Mouse (Mus musculus) liver, postnatal 0 days (tissue): ENCODE results near the gene Plxna2. TPM values are rescaled to one million over a fixed set of nuclear protein-coding genes. Genes with fewer than 3 reads are reported as not detected.

Experiments
- ATAC-seq: fragments of 200-750 bp; cut with Nextera tagmentation; 2 replicates; pipeline ENCODE4 v1.8.0; 2017; ENCODE audit warnings: mild to moderate bottlenecking, moderate library complexity
- DNase-seq: peaks from one replicate; pipeline ENCODE4 v3.0.0-alpha.2; 2016
- H3K27ac ChIP-seq: fragments of 300-500 bp; sonication (generic); 2 replicates; pipeline ENCODE4 v1.5.1; 2014; ENCODE audit warnings: antibody characterized with exemption, moderate library complexity, mild to moderate bottlenecking, low read depth
- H3K27me3 ChIP-seq: fragments of 300-500 bp; sonication (generic); 2 replicates; pipeline ENCODE4 v1.6.1; 2014; ENCODE audit warnings: low read length, control low read depth, mixed read lengths; ENCODE audit not compliant: insufficient read depth
- H3K36me3 ChIP-seq: fragments of 300-500 bp; sonication (generic); replicated peaks from 2 replicates; pipeline ENCODE4 v1.6.1; 2014; ENCODE audit warnings: mild to moderate bottlenecking, control low read depth, low read length, moderate library complexity, mixed read lengths; ENCODE audit not compliant: insufficient read depth
- H3K4me1 ChIP-seq: fragments of 300-500 bp; sonication (generic); 2 replicates; pipeline ENCODE4 v1.6.1; 2014; ENCODE audit warnings: antibody characterized with exemption, mild to moderate bottlenecking, control low read depth; ENCODE audit not compliant: insufficient read depth
- H3K4me2 ChIP-seq: fragments of 300-500 bp; sonication (generic); 2 replicates; pipeline ENCODE4 v1.6.1; 2014; ENCODE audit warnings: low read depth, mild to moderate bottlenecking, low read length, moderate library complexity, mixed read lengths
- H3K4me3 ChIP-seq: fragments of 300-500 bp; sonication (generic); 2 replicates; pipeline ENCODE4 v1.5.1; 2014; ENCODE audit warnings: low read depth, low read length
- H3K9ac ChIP-seq: fragments of 300-500 bp; sonication (generic); replicated peaks from 2 replicates; pipeline ENCODE4 v1.6.1; 2014; ENCODE audit warnings: mild to moderate bottlenecking, moderate library complexity
- H3K9me3 ChIP-seq: fragments of 300-500 bp; sonication (generic); 2 replicates; pipeline ENCODE4 v1.6.1; 2016; ENCODE audit warnings: mild to moderate bottlenecking, control low read depth, low read length, mixed read lengths
- CTCF ChIP-seq: sonication (generic); IDR thresholded peaks from 2 replicates; pipeline ENCODE4 v1.5.1; 2016; ENCODE audit warnings: antibody characterized with exemption, low read depth
- EP300 ChIP-seq: IDR thresholded peaks from 2 replicates; pipeline ENCODE4 v1.6.1; 2016; ENCODE audit warnings: antibody characterized with exemption, low read depth, mild to moderate bottlenecking
- WGBS: fragments of 180-500 bp; shearing (Covaris S2); extraction: QIAGEN DNeasy Blood & Tissue Kit; methylation state at CpG from one replicate; pipeline ENCODE4 v1.1.7; 2014; ENCODE audit not compliant: insufficient replicate concordance; 5-methylcytosine and 5-hydroxymethylcytosine counted together
- polyA plus RNA-seq: library from polyadenylated mRNA; unstranded; fragments of >200 nt; fragmentation: Nextera tagmentation; extraction: Ambion mirVana; gene quantifications from 2 replicates; pipeline ENCODE4 v1.2.1, GENCODE M21; 2015

Plxna2 gene
- polyA plus RNA-seq, 1 experiment from 2014 or later: 2.3 TPM

DNA sequence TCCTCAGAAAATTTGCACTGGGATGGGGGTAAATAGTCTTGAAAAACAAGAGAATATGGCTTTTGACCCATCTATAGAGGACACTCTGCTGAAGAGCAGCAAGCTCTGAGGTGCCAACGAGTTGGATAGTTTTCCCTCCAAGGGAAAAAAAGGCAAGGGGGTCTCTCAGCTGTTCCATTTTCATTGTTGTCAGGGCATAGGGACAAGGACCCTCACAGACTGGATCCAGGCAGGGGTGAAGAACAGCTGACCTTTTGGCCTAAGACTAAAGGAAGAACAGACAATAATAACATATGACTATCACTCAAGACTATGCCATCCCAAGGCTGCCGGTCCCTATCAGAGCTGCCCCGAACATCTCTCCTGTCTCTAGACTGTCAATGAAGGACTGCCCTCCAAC lies 4.2 kb downstream of the Plxna2 start:
- H3K9ac ChIP-seq: no peak overlapping the region
- 75% methylated on average over 3 of the region's 3 CpGs for WGBS
- H3K4me2 ChIP-seq: peak overlapping the region; percentile 88
- H3K27me3 ChIP-seq: no peaks in the 10 kb centered on the region
- H3K4me3 ChIP-seq: no peak overlapping the region
- H3K27ac ChIP-seq: no peak overlapping the region
- H3K9me3 ChIP-seq: no peaks in the 10 kb centered on the region
- no peaks in the 10 kb centered on the region for H3K36me3 ChIP-seq
- no peak for TF ChIP-seq CTCF
- no peak for TF ChIP-seq EP300
- ATAC-seq (no peak), DNase-seq (no peak)
- H3K4me1 ChIP-seq: peaks cover 31% of the 10 kb centered on the region

DNA sequence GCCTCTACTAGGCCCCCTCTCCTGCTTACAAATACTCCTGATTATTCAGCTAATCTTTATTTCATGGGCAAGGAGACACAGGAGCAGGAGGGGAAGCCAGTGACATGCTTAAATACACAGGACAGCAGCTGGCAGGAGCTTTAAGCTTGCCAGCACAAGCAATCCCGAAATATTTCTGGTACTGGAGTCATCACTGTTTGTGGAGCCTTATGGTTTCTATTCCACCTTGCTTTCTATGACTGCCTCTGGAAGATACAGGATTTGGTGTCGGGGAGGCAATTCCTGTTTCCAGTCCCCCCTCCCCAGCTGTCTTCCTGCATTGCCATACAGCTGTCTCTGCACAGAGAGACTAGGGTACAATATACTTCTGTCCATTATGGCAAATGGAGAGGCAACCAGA lies 4.7 kb downstream of the Plxna2 start:
- Histone ChIP-seq H3K36me3 (no peaks in the 10 kb centered on the region), H3K27ac (no peak overlapping the region), H3K4me1 (peaks cover 32% of the 10 kb centered on the region), H3K9me3 (no peaks in the 10 kb centered on the region), H3K4me2 (peak overlapping the region; percentile 88; the same call in 1 of the 2 replicates), H3K9ac (no peak overlapping the region), H3K4me3 (no peak overlapping the region), H3K27me3 (no peaks in the 10 kb centered on the region)
- DNase-seq (no peak), ATAC-seq (no peak)
- TF ChIP-seq EP300 (no peak), CTCF (no peak)
- WGBS: 67% methylated on average over 2 of the region's 2 CpGs

DNA sequence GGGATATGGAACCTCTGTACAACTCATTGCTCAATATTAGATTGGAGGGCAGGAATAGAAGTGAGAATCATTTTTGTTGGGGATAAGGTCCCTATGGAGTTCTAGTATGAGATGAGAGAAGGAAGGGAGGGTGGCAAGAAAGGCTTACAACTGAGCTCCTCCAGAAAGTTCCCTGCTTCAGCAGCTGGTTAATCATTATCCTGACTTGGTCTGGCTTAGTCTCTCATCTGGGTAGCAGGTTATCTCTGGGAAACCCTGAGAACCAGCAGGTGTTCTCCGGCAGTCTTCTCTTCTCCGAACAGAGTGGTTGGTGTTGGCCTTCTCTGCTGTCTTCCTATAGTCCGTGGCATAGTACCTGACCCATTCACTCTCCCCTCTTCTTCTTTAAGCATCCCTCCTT lies 5.6 kb downstream of the Plxna2 start:
- Histone ChIP-seq H3K36me3 (no peaks in the 10 kb centered on the region), H3K27ac (no peak overlapping the region), H3K9me3 (no peaks in the 10 kb centered on the region), H3K4me1 (peaks cover 34% of the 10 kb centered on the region), H3K4me3 (no peak overlapping the region), H3K4me2 (peak overlapping the region; percentile 29), H3K9ac (no peak overlapping the region), H3K27me3 (no peaks in the 10 kb centered on the region)
- WGBS: 56% methylated on average over 3 of the region's 3 CpGs
- no peak for ATAC-seq
- TF ChIP-seq EP300 (no peak), CTCF (no peak)
- no peak for DNase-seq

DNA sequence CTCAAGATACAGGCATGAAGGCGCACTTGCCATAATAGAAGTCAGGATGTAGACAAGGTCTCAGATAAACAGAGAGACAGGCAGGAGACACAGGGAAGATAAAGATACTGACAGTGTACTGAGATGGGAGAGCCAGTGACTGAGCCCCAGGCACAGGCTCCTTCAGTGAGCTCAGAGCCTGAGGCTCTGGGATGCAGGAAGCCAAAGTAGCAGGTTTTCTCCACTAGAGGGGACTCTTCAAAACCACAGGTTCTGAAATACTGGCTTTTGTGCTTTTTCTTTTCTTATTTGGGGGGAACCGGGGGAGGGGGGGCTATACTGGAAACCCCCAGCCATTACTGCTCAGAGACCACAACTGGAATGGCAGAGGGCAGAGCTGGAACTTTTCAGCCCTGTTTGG lies 6.4 kb downstream of the Plxna2 start:
- no peak for DNase-seq
- Histone ChIP-seq H3K27ac (no peak overlapping the region), H3K9ac (no peak overlapping the region), H3K9me3 (no peaks in the 10 kb centered on the region), H3K27me3 (no peaks in the 10 kb centered on the region), H3K4me1 (peaks cover 33% of the 10 kb centered on the region), H3K4me2 (no peak overlapping the region), H3K4me3 (no peak overlapping the region), H3K36me3 (no peaks in the 10 kb centered on the region)
- 44% methylated on average over 2 of the region's 2 CpGs for WGBS
- no peak for ATAC-seq
- TF ChIP-seq EP300 (no peak), CTCF (peak; percentile 48)

DNA sequence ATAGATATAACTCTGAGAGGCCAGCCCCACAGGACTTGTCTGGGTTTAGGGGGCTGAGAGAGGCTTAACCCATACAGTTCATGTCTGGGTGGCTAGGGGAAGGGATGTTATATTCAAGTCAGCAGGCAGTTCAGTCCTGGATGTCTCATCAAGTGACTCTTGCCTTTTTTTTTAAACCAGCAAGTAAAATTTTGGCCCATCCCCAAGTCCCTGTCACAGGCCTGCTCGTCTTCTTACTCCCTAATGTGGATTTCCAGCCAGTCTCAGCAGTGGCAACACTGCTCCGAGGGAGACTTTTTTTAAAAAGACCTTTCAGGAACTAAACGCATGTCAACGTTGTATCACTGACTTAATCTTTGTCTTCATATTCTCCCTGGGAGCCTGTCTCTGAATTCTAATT lies 7.0 kb downstream of the Plxna2 start:
- ATAC-seq: no peak
- Histone ChIP-seq H3K27me3 (no peaks in the 10 kb centered on the region), H3K36me3 (no peaks in the 10 kb centered on the region), H3K4me1 (peaks cover 34% of the 10 kb centered on the region), H3K4me3 (no peak overlapping the region), H3K9ac (no peak overlapping the region), H3K4me2 (no peak overlapping the region), H3K27ac (no peak overlapping the region), H3K9me3 (no peaks in the 10 kb centered on the region)
- TF ChIP-seq EP300: no peak
- no peak for TF ChIP-seq CTCF
- 69% methylated on average over 4 of the region's 4 CpGs for WGBS
- no peak for DNase-seq

DNA sequence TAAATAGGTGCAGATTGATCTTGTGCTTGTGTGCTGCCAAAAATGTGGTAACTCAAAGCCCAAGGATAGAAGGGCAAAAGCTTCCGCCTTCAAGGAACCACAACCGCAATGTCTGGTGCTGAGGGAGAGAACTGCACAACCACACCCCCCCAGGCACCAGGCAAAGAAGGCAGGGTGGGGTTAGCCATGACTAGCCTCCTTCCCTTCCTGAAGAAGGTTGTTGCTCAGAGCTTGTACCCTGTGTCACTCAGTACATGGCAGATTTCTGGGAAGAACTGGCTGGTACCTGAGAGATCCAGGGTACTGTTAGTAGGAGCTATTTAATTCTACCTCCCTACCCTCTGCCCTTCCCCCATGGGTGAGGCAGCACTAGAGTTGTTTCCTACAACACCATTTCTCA lies 8.1 kb downstream of the Plxna2 start:
- H3K4me1 ChIP-seq: peaks cover 34% of the 10 kb centered on the region
- WGBS: 47% methylated on average over 2 of the region's 2 CpGs
- H3K4me2 ChIP-seq: no peak overlapping the region
- DNase-seq: no peak
- no peaks in the 10 kb centered on the region for H3K36me3 ChIP-seq
- H3K9me3 ChIP-seq: no peaks in the 10 kb centered on the region
- TF ChIP-seq EP300 (no peak), CTCF (no peak)
- no peak overlapping the region for H3K27ac ChIP-seq
- no peaks in the 10 kb centered on the region for H3K27me3 ChIP-seq
- no peak overlapping the region for H3K9ac ChIP-seq
- H3K4me3 ChIP-seq: no peak overlapping the region
- ATAC-seq: no peak

DNA sequence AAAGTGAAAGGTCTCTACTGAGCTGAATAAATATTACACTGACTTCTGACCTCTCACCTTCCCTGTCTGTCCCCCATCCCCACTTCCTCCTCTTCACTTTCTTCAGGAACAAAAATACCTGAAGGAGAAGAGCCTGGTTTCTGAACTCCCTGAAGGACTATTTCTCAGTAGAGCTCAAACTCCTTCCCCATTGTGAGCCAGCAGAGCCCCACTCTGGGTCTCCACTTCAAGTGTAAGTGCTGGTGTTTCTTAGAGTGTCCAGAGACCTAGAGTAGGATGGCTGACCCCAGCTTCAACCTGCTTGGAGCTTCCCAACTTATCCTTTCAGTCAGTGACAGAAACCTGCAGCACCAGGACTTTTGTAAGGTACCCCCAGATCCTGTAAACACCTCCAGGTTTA lies 9.3 kb downstream of the Plxna2 start:
- ATAC-seq (no peak), DNase-seq (no peak)
- Histone ChIP-seq H3K4me2 (no peak overlapping the region), H3K9ac (no peak overlapping the region), H3K4me3 (no peak overlapping the region), H3K4me1 (peaks cover 30% of the 10 kb centered on the region), H3K27ac (no peak overlapping the region), H3K9me3 (no peaks in the 10 kb centered on the region), H3K27me3 (no peaks in the 10 kb centered on the region), H3K36me3 (no peaks in the 10 kb centered on the region)
- TF ChIP-seq CTCF (no peak), EP300 (no peak)
